Mouse (Mus musculus) large intestine, adult 2 months (tissue): ENCODE data around the gene Il1f8. TPM values are rescaled to one million over a fixed set of nuclear protein-coding genes. Genes with fewer than 3 reads are reported as not detected.
"Not testable (repeated sequence)": the region's sequence is repeated elsewhere in the genome, so short reads cannot be mapped to it uniquely, and the experiment has no call there.

Source experiments
- DNase-seq: peaks from one replicate; pipeline ENCODE4 v3.0.0-alpha.2; 2012; ENCODE audit warnings: low read depth, low spot score
- WGBS: fragments of 180-500 bp; shearing (Covaris S2); methylation state at CpG from one replicate; pipeline ENCODE4 v1.1.7; 2018; 5-methylcytosine and 5-hydroxymethylcytosine counted together
- polyA plus RNA-seq: library from polyadenylated mRNA; depleted of rRNA; stranded (reverse); fragments of >200 nt; gene quantifications from 2 replicates; pipeline ENCODE4 v1.2.3, GENCODE M21; 2012; rRNA removed

Il1f8 gene
- polyA plus RNA-seq, result not detected in 2 replicates

DNA sequence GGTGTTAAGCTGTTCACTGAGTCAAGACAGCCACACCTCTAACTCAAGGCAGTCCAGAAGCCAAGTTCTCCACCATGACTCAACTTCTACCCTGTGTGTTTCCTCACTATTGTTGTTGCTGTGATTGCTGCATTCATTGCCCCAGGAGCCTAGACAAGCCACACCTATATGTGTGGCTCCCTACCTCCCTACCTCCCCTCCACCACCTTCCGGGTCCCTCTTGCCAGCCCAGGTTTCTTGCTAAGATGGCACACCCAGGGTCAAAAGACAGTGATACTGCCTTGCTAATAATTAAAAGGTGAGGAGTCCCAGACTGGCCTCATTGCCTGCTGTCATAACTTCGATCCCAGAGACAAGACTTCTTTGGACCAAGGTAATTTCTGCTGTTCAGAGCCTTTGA lies at the start of gene Il1f8:
Gene Il1f8 (plus strand): TSS at position 301 of the 400 bp plus-strand sequence.
- WGBS, result 57% methylated on average over 2 of the region's 2 CpGs
- DNase-seq, result no peak

GRCm38 (mm10) chr2:24103619-24104289 lies 49.2 kb upstream of the Il1f8 start:
- no peak for DNase-seq
- WGBS, result 62% methylated on average over 4 of the region's 4 CpGs

- DNase-seq, result no peak
These were observed 43.9 kb upstream of the Il1f8 start for GRCm38 (mm10) chr2:24109085-24109484.

DNA sequence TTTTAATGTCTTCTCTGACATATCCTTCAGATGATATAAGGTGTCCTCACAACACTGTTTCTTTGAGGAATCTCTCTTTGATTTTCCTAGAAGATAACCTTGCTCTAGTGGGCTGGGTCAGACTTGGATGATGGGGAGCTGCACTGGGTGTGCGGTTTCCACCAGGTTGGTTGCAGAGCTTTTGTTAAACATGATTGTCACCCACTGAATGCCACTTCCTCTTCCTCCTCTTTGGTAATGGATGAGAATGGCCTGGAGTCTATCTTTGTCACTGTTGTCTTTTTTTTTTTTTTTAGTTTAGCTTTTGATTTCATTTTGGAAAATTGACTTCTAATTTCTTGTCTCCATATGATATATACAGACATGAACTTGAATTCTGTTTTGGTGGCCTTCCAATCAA lies 18.6 kb upstream of the Il1f8 start:
- 89% methylated on average over 1 of the region's 1 CpGs for WGBS
- DNase-seq, result no peak

DNA sequence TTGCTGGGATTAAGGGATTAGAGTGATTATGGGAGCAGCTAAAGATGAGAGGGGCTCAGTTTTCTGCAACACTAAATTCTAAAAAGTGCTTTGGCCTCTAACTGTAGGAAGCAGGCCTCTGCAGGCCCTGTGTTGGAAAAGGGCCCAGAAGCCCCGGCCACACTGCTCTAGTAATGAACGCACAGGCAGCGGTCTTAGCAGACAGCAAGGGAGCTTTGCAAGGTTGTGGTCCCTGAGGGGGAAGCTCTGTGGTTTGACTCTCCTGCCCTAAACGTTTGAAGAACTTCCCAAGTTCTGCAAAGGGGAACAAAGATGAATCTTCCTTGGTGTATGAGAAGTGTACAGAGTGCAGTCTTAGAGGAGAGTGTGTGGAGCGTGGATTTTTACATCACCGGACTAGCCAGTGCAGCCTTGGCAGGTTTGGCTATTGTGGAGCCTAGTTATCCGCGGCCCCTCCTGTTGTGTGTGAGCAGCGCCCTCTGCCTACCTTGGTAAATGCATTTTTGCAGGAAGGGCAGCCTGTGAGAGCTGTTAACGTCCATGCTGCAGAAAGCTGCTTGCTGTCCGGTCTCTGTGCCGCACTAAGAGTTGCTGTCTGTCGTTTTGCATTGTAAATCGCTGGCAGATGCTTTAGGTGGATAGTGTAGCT lies 28.8 kb downstream of the Il1f8 start:
- not testable (repeated sequence) for DNase-seq
- 18% methylated on average over 14 of the region's 14 CpGs for WGBS

DNA sequence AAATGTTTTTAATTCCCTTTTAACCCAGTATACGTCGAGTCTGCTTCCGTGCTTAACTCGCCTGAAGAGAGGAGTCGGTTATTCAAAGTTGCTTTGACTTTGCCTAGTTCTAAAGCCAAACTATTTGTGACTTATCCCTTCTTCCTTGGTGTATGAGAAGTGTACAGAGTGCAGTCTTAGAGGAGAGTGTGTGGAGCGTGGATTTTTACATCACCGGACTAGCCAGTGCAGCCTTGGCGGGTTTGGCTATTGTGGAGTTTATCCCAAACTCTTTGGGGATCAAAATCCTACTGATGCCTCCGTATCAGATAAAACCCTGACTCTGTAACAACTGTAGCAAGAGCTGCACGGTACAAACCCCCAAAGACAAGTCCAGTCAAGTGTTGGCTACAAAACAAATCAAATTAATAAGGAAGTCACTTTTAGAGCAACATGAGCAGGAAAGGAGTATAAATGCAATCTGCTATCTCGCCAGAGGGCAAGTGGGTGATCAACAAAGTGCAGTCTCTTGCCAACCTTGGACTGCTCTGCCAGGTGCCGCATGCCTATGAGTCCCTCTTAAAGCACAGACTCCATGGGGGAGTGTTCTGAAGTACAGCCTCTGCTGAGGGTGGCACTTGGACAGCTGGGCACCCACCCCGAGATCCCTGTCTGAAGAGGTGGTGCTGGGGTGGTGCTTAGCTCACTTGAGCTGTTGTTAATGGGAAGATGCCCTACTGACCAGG lies 29.6 kb downstream of the Il1f8 start:
- WGBS, result 53% methylated on average over 13 of the region's 13 CpGs
- not testable (repeated sequence) for DNase-seq

DNA sequence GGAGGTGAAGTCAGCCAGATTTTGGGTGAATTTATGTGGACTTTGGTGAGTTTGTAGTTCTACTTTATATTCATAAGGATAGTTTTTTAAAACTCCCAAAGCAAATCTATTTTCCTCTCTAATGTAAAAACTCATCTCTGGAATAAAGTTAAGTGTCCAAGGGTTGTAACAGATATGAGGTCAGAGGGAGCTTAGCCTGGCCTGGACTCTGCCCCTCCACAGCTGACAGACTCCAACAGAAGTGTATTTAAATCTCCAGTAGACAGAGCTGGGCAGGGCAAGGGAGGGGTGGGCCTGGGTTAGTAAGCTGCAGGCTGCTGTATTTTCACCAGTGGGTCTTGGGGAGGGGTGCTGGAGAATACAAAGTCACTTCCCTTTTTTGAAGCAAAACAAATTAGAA lies 31.1 kb downstream of the Il1f8 start:
- DNase-seq, result not testable (repeated sequence)

DNA sequence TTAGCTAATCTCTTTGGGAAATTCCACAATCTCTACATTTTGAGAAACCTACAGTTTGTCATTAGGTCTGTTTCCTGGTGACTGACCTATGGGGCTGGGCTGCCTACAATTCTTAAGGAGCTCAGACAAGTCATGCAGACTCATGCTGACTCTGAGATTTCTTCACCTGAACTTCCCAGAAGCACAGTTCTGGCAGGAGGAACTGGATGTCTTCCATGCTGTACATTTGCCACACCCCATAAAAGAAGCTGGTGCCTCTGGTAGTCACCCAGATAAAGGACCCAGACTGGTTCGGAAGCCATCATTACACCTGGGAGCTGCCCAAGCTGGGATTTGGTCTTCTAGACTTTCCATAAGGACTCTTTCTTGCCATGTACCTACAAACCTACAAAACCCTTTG lies 33.2 kb downstream of the Il1f8 start, which contains the start of gene Il1f9:
Gene Il1f9 (plus strand): TSS at position 301 of the 400 bp plus-strand sequence.
- DNase-seq, result no peak
- WGBS, result 76% methylated on average over 1 of the region's 1 CpGs

DNA sequence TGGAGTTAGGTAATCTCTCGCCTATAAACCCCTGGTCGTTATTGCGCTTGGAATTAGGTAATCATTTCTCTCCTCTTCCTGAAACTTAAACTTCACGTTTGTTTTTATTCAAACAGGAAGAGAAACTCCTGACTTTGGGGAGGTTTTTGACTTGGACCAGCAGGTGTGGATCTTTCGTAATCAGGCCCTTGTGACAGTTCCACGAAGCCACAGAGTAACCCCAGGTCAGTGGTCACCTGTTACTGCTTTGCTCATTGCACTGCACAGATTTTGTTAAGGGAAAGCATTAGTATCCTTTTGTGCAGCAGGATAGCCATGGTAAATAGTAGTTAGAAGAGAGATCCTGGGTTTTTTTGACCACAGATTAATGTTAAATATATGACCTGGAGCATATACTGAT lies 34.6 kb downstream of the Il1f8 start:
- no peak for DNase-seq

GRCm38 (mm10) chr2:24188189-24188588 lies 35.2 kb downstream of the Il1f8 start:
- no peak for DNase-seq
- WGBS, result 48% methylated on average over 1 of the region's 1 CpGs

More for the DNA sequence above, 34.6 kb downstream of the Il1f8 start:
- WGBS, result 24% methylated on average over 6 of the region's 6 CpGs

Other genes with a start within 250 kb of the Il1f8 start
- gene Hnmt, start 103.8 kb upstream of the Il1f8 start, polyA plus RNA-seq, result 0.32 and 0.69 TPM in 2 replicates
- not detected in 2 replicates for gene Tbpl2, start 56.6 kb upstream of the Il1f8 start, polyA plus RNA-seq
- not detected in 2 replicates for gene Il1f9, start 33.3 kb downstream of the Il1f8 start, polyA plus RNA-seq
- not detected in 2 replicates for gene Il1f6, start 62.3 kb downstream of the Il1f8 start, polyA plus RNA-seq
- gene Il1f5, start 123.8 kb downstream of the Il1f8 start, polyA plus RNA-seq, result not detected in 2 replicates
- not detected in 2 replicates for gene Il1f10, start 138.0 kb downstream of the Il1f8 start, polyA plus RNA-seq
- gene Il1rn, start 183.7 kb downstream of the Il1f8 start, polyA plus RNA-seq, result 2.9 and 3.4 TPM in 2 replicates
- 20.1 and 23.3 TPM in 2 replicates for gene Psd4, start 214.4 kb downstream of the Il1f8 start, polyA plus RNA-seq